Mouse (Mus musculus): ENCODE measurements at regions not wholly inside any gene's neighbourhood (a gene's known extent, or its start where the extent isn't known, plus 50 kb on each side); places are given as distances from the start of the nearest gene placed in this dataset.

GRCm38 (mm10) chr6:43775525-43775924 is 109.4 kb upstream of the Tpk1 start:
- DNase-seq (ENCODE audit: inconsistent ontology term), result no peak

- peak; percentile 87 for DNase-seq (ENCODE audit: inconsistent ontology term)
These were observed 108.4 kb upstream of the Tpk1 start for GRCm38 (mm10) chr6:43774490-43774889.

GRCm38 (mm10) chr6:43773561-43773960 is 107.5 kb upstream of the Tpk1 start:
- DNase-seq (ENCODE audit: inconsistent ontology term), result peak; percentile 46

- DNase-seq (ENCODE audit: inconsistent ontology term), result no peak
These were observed 99.9 kb upstream of the Tpk1 start for GRCm38 (mm10) chr6:43765958-43766357.
